Mouse (Mus musculus): ENCODE data around the gene Itgb3bp. TPM values are rescaled to one million over a fixed set of nuclear protein-coding genes. Genes with fewer than 3 reads are reported as not detected.

Gene Itgb3bp
- total RNA-seq (2021), result 1 to 10 TPM; 8.4 to 9.0 TPM
- long read RNA-seq, experiment 1, partial matches to known transcripts, result 2 of 8 reads
- long read RNA-seq, experiment 1, other reads (novel, unspliced or antisense), result 1 of 8 reads
- long read RNA-seq, experiment 2, partial matches to known transcripts, result 1 of 12 reads
- long read RNA-seq, experiment 2, other reads (novel, unspliced or antisense), result 9 of 12 reads

DNA sequence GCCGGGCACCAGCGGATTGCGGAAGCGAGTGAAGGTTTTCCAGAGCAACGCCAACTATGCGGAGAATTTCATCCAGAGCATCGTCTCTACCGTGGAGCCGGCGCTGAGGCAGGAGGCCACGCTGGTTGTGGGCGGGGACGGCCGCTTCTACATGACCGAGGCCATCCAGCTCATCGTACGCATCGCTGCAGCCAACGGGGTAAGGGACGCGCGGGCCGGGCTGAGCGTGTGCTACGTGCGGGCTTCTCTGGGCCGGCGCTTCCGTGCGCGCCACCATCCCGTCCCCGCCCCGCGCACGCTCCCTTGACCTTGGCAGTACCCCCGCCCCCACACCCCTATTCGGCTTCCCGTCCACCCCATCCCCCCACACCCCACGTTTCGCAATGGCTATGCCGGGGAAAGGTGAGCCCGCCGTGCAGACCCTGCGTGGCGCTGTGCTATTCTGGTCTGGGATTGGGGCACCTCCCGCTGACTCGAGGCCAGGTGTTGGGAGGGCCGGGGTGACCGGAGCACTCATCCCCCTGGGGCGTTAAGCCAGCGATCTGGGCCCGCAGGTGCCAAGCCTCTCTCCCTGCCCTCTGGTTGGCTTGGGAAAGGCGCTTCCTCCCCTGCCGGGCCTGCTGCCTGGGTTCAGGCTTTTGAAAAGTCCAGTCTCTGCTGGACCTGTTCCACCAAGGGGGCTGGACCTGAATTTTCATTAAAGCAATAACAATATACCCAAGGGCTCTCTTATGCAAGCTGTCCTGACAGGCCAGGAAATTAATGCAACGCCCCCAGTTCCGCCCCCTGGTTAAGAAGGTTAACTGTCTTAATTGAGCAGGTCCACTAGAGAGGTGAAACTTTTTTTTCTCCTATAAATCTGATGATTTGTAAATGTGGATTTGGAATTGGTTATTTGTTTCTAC, at the start of gene Itgb3bp:
Itgb3bp (minus strand) TSS at position 201 of the 905 bp plus-strand sequence.
- DNase-seq, result peak; percentile 89

DNA sequence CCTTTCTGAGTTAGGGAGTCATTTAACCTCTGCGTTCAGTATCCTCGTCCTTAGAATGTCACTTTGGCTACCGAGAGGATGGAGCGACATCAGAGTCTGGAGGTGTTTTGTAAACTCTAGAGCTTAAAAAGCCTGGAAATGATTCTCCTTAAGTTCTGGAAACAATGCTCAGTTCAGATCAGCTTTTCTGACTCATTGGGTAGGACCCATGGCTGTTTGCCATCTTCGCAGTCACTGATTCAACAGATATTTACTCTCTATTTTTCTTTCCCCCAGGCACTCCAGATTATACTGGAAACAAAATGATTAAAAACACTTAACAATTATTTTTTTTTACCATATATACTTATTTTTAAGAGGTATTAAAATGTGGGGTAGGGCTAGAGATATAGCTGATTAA, 49.7 kb upstream of the Itgb3bp start:
- DNase-seq, result peak; percentile 20

GRCm38 (mm10) chr4:99974375-99974774, 44.8 kb upstream of the Itgb3bp start:
- no peak for DNase-seq

DNA sequence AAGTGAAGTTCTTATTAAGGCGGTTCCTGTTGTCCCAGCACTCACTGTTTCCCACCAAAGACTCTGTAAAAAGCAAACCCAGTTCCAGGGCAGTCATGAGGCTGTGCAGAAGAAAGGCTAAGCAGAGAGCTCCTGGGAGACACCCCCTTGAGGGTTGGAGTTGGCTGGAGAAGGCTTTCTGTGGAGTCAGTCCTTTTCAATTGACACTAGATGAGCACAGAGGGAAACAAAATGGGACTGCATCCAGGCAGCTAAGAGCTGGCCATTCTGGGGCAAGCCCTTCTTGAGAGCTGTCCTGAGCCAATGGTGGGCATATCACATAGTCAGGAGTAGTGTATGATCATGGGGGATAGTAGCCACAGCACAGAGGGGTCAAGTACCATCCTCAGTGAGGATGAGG, 44.3 kb upstream of the Itgb3bp start:
- peak; percentile 31 for DNase-seq

- no peak for DNase-seq
These were observed 43.3 kb upstream of the Itgb3bp start for GRCm38 (mm10) chr4:99972886-99973285.

- no peak for DNase-seq
These were observed 40.5 kb upstream of the Itgb3bp start for GRCm38 (mm10) chr4:99970097-99970496.

GRCm38 (mm10) chr4:99969328-99969727, 39.7 kb upstream of the Itgb3bp start:
- DNase-seq, result peak; percentile 17

- no peak for DNase-seq
These were observed 36.9 kb upstream of the Itgb3bp start for GRCm38 (mm10) chr4:99966555-99966954.

DNA sequence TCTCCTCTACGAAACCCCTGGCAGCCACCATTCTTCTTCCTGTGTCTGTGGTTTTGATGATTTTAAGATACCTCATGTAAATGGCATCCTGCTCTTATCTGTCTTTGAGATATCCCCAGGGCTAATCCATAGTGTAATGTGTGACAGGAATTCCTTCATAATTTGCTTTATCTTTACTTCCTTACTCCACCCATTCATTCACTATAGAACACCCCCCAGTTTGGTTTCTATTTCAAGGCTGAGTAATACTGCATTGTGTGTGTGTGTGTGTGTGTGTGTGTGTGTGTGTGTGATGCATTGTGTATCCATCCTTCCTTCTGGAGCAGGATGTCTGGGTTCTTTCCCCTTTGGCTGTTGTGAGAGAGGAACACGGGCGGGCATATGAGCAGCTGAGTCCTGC, 29.7 kb upstream of the Itgb3bp start:
- DNase-seq, result no peak

DNA sequence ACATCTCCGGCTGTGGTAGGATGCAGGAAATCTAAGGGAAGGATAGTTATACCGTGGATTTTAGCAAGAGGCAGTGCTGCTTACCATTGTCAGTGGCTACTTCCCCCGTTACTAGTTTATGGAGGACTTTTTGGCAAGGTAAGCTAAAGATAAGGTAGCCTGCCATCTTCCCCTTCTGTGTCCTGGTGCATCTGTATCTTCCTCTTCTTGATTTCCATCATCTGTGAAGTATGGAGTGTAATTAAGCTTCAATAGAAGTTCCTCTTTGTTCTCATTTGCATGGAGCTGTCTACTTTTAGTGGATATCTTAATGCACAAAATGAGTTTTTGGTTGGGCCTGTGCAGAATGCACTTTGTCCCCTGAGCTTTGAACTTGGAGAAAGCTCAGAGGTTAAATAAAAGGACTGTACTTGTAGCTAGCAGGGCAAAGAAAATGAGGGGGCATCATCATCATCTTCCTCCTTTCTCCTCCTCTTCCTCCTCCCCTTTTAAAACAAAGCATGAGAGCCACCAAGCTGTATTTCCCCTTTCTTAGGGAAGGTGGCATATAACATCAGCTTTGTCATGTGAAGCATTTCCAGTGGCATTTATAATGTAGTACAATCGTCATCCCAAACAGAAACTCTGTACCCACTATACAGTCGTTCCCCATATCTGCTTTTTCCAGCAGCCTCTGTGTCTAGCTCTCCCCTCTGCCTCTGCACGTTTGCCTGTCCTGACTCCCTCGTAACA, 28.6 kb upstream of the Itgb3bp start:
- DNase-seq, result no peak

DNA sequence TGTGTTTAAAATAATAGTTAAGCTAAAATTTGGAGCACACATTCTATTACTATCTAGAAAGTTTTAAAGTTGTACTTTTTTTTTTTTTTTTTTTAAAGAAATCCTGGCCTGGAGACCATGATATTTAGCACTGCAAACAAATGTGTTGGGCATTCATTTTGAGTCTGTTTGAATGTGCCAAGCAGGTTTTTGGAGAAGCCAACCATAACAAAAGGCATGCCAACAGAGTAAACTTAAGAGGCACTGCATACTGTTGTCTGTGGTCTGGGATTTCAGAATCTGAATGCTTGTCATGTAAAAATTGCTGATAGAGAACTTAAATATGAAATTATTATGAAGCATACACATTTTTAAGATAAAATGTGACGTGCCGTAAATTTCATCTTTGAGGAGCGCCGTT, 27.6 kb upstream of the Itgb3bp start:
- DNase-seq, result no peak

DNA sequence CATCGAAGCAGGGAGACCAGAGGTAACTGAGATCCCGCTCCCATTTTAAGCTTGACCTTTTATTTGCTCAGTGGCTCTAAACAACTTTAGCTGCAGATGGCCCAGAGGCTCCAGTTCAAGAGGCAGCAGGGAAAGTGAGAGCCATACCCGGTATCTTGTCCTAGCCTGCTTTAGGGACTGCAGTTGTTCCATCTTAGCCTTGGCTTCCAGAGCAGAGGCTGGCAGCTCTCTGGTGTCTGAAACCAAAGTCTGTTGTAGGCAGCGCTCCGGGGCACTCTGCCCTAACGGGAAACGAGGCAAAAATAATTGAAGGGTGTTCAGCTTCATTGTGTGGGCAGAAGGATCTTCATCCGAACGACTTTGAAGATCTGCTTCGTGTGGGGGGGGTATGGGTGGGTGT, 25.8 kb upstream of the Itgb3bp start:
- no peak for DNase-seq

DNA sequence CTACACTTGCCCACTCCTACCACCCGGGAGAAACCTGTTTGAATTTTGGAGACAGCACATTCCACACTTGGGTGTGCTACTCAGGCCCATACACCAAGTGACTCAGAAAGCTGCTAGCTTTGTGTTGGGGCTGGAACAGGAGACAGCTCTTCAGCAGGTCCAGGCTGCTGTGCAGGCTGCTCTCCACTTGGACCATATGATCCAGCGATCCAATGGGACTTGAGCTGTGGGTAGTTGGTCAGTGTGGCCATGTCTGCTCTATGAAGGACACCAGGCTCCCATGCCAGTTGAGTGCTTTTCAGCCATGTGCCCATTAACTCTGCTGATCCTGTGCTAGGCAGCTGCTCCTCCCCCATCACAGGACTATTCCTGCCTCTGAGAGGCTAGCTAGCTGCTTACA, 24.3 kb upstream of the Itgb3bp start:
- DNase-seq, result no peak

DNA sequence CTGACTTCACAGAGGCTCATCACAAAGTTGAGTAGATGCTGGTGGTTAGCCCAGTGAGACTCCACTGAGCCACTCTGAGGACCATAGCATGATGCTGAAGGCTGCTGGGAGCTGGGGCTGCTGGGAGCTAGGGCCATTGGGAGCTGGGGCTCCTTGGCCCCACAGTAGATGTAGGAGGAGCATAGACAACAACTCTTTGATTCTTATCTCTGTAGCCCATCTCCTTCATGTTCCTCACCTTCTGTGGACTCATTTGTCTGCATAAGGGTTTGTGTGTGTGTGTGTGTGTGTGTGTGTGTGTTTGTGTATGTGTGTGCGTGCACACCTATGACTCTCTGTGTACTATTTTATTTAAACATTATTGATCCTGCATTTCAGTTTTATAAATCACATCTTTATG, 18.3 kb upstream of the Itgb3bp start:
- no peak for DNase-seq

- DNase-seq, result no peak
These were observed 17.6 kb upstream of the Itgb3bp start for GRCm38 (mm10) chr4:99947192-99947591.

DNA sequence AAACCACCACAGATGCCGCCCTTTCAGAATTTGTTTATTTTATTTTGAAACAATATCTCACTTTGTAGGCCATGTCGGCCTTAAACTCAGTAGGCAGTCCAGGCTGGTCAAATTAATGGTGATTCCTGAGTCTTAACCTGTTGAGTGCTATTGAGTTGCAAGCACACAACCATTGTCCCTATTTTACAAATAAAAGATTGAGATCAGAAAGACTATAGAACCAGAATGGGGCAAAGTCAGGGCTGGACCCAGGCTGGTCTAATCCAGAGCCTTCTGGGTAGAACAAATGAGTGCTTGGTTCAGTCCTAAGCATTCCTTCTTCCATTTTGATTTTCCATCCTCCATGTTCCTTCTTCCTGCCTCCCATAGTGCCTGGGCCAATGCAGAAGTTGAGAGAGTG, 16.9 kb upstream of the Itgb3bp start:
- no peak for DNase-seq

DNA sequence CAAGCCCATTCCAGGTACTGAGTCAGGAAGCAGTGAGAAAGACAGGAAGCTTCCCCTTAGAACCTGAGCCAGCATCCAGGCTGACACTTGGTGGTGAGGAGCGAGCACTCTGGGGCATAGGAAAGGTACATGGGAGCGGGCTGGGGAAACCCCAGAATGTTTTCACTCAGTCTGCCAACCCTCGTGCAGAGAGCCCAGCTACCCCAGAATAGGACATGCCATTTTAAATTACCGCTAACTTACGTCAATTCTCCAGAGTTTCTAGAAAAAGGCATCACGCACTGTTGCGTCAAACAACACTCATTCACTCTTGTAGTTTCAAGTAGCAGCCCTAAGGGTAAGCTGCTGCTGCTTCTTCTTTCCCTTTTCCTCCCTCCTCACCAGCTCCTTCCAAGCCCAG, 15.4 kb upstream of the Itgb3bp start:
- no peak for DNase-seq

DNA sequence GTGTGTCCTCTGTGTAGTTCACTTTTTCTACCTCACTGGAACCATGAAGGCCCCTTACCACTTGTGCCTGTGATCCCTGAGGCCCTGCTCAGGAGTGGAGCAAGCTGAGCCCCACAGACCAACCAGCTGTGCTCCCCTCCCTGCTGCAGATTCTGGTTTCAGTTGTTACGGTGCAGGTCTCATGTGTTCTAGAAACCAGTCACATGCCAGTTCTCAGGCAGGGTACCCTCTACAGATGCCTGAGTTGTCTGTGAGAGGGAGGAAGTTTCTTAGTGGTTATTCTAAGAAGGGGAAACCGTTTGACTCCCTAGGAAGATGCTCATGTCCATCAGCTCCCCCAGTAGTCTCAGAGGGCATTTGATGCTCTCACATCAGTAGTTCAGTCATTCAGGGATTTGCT, 15.0 kb upstream of the Itgb3bp start:
- no peak for DNase-seq

- DNase-seq, result peak; percentile 81
These were observed 12.2 kb upstream of the Itgb3bp start for GRCm38 (mm10) chr4:99941655-99942414.

GRCm38 (mm10) chr4:99939711-99940505, 10.3 kb upstream of the Itgb3bp start:
- DNase-seq, result peak; percentile 38

DNA sequence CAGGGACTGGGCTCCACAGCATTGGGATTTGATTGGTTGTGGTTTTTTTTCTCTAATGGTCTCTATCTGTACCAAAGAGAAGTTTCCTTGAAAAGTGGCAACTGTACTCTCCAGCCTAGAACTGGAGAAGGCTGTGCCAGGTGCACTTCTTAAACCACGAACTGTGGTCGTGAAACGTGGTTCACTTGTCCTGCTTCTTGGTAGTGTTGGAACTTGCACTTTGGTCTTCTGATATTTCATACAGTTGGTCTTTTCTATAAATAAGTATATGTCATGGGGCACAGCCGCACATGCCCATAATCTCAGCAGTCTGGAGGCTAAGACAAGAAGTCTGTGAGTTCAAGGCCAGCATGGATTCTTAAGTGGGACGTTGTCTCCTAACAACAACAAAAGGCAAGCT, 6.7 kb upstream of the Itgb3bp start:
- no peak for DNase-seq

DNA sequence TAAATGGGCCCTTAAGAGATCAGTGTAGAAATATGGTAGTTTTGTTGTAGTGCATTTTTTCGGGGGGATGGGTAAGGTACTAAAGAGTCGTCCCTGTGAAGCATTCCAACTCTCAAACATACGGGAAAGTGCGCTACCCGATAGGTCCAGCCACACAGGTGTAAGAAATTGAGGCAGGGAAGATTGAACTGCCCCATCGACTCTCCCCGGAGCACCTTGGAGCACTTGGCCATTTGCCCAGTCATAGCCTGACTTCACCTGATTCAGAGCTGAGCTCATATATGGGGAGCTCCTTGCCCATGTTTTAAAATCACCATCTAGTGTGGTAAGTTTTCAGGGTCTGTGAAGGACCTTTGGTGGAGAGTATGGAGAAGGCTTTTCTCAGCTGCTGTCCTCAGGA, 5.2 kb upstream of the Itgb3bp start:
- DNase-seq, result no peak
